Mouse (Mus musculus) spleen, postnatal 36 days (tissue): ENCODE data around the gene Mecom.
"Not testable (repeated sequence)": the region's sequence is repeated elsewhere in the genome, so short reads cannot be mapped to it uniquely, and the experiment has no call there.

Experiments used
- DNase-seq, 2 experiments: peaks; one replicate each; pipeline ENCODE4 v3.0.0; 2022; ENCODE audit warnings: low spot score in 2 of 2, mixed read lengths in 1 of 2

Mecom gene

DNA sequence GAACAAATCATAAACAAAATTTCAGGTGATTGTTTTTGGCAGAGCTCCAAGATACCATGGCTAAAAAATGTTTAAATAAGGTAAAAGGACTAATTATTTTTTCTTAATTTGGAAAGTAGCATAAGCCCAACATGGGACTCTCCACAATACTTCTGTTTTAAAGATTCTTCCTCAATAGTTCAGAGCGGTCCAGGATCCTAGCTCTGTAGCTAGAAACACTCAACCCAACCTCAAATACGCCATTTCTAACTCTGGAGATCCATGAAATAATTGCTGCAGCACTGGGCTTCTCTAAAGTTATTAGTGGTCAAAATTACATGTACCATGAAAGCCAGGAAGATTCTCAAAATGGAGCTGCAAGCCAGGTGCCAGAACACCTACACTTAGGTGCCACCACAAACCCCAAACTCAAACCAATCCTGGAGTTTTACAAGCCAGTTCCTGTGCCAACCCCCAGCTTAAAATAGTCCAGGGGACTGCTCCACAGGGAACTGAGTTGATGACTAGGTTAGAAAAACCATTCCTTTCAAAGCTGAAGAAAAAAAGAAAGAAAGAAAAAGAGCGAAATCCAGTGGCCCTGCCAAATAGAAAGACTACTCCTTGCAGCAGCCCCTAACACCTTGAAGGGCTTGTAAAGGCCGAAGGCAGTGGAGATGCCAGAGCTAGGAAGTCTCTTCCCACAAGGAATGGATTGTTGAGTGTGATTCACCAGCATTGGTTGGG, 102.4 kb downstream of the Mecom start:
- no peak for DNase-seq

DNA sequence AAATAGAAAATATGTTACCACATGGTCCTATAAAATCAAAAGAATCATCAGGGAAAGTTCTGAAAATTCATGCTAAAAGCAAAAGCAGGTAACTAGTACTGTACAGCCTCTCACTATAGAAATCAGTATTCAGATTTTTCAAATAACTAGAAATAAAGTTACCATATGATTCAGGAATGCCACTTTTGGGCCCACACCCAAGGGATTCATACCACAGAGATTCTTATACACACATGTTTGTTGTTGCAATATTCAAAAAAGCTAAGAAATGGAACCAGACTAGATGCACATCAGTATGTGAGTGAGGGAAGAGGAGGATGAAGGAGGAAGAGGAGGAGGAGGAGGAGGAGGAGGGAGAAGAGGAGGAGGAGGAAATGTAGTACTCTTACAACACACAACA, 106.2 kb downstream of the Mecom start:
- no peak for DNase-seq

DNA sequence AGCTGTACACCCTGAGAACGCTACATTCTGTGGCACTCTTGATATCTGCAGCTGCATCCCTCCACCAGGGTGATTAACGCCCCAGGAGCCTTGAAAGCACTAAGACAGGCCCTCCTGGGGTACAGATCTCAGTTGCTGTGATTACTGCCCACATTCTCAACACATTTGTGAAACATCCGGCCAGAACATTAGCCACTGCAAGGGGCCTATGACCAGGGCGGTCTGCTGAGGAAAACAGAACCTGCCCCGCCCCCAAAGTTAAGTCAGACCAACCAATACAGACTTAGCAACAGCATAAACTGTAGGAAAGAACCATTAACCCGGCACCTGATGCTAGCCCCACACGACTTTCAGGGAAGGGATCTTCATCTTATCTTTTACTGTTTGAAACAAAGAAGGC, 109.8 kb downstream of the Mecom start:
- no peak for DNase-seq

DNA sequence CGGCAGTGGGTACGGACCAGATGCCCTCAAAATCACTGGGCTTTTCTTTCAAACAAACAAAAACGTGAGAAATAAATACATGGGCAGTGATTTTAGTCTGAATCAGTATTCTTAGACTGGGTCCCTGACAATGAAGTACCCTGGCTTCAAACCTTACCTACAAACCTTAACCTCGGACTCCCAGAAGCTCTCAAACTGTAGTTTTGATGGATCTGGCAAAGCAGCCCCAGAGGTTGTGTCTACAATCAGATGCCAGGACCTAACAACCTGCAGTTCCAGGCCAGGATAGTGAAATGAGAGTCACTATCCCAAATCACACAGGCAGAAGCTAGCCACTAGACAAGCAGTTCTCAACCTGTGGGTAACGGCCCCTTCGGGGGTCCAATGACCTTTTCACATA, 111.2 kb downstream of the Mecom start:
- DNase-seq, result no peak

DNA sequence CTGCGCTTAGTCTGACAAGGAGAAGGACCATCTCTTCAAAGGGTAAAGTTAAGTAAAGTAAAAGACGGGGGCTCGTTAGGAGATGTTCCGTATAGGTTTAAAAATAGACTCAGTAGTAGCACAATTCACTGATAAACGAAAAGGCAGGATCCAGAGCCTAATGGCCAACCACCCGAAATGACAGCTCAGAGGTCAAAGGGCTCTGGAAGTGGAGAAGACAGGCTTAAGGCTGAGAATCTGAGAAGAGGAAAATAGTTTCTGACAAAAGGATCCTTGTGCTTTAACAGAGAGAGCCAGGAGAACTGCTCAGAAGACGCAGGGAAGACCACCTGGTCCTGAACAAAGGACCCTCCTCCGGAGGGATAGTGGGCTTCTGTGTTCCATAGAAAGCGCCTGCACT, 111.7 kb downstream of the Mecom start:
- no peak for DNase-seq

DNA sequence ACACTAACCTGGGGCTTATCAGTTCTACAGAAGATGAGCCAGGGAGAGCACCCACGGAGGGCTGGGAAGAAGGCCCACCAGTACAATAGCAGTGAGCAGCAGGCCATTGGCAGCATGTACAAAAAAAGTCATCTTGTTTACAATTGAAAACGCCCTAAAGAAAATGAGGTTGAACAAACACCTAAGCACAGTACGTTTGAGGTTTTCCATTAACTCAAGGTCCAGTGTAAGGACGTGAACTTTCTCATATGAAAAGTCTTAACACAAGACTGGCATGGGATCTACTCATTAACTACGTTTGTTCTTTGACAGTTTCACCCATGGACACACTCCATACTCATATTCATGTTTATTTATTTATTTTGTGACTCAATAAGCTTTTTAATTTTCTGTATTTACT, 118.9 kb downstream of the Mecom start:
- DNase-seq, result no peak

DNA sequence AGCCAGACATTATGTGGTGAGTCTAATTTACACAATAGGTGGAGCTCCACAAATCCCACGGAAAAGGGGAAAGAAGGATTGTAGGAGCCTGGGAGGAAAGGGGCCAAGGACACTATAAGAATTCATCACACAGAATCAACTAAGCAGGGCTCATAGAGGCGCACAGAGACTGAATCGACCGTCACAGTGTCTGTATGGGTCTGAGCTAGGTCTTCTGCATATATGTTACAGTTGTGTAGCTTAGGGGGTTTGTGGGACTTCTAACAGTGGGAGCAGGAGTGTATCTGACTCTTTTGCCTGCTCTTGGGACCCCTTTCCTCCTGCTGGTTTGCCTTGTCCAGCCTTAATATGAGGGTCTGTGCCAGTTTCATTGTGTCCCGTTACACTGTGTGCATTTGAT, 123.8 kb downstream of the Mecom start:
- no peak for DNase-seq

DNA sequence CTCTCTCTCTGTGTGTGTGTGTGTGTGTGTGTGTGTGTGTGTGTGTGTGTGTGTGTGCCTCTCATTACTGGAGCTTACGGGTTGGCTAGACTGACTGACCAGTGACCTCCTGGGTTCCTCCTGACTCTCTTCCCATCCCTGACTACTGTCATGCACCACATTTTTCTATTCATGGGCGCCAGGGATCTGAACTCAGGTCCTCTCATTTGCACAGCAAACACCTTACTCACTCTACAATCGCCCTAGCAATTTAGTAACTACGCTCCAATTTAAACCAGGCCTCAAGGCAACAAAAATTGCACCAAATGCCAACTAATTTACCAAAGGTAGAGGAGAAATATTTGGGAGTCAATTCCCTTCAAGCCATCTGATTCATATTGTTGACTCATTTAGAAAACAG, 125.9 kb downstream of the Mecom start:
- not testable (repeated sequence) for DNase-seq

DNA sequence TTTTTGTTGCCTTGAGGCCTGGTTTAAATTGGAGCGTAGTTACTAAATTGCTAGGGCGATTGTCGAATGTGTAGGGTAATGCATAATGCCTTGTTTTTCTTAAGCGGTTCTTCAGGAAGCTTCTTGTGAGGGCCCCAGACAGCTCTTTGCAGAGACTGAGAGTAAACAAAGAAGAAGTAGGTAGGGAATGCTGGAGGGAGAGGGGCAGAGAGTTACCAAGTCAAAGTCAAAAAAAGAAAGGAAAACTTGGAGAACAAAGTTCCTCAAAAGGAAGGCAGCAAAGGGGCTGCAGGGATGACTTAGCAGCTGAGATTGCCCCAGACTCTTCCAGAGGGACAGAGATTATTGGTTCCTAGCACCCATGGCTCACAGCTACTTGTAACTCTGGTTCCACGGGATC, 126.9 kb downstream of the Mecom start:
- DNase-seq, result no peak

DNA sequence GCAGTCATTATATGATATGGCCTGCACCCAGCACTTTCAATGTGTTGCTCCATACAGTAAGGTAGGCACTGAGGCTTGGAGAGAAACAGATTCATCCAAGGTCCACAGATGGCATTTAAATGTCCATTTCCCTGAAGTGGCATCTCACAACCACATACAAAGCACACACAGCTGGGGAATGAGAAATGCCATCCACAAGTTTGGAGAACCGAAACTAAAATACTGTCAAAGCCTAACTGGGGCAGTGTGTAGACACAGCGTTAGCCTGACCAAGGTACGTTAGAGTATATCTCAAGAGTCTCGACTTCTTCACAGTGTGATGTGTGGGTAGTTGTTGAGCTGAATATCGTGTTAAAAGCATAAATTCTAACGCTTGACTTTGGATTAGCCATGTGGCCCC, 133.6 kb downstream of the Mecom start:
- DNase-seq, result no peak

DNA sequence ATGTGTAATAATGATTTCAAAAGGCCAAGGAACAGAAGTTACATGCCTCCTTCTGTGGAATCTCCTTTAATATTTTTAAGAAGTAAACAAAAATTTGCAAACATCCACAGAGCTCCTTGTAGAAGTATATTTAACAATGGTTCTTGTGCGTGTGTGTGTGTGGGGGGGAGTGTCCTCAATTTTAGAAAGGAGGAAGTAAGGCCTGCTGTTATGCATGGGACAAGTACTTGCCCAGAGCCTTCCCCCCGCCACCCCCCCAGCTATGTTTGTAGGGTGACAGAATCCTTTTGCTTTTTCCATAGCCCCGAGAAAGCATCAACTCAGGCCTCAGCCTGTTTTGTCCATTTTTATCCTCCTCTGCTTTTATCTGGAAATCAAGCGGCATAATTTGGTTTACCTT, 137.0 kb downstream of the Mecom start:
- DNase-seq, result no peak

DNA sequence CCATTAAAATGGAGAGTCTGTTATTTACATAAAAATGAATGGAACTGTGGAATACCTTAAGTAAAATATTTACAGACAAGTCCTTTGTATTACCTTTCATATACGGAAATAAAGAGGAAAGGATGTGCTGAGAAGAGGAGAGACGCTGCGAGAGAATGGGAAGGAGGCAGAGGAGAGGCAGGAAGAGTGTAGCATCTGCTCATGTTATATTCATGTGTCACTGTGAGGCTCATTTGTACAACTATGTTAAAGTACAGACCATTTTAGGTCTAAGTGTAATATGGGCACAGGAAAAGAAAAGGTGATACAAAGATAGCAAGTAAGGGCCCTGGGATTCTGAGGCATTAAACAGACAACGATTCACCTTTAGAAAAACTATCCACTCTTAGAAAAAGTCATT, 143.0 kb downstream of the Mecom start:
- DNase-seq, result no peak

DNA sequence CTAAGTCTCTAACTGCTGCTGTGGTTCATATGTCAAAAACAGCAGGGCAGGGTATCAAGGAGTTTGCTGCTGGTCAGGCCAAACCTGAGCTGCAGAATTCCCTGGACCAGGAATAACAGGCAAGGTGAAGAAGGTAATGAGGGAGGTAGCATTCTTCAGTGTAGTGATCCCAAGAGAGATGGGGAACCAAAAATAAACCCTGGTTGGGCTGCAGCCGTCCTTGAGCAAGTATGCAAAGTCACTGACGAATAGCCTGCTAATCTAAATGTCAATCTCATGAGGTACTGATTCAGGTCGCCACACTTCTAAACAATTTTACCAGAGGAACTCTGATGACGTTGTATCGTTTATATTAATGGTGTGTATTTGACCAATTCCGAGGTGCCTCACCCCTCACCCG, 148.9 kb downstream of the Mecom start:
- DNase-seq, result no peak

DNA sequence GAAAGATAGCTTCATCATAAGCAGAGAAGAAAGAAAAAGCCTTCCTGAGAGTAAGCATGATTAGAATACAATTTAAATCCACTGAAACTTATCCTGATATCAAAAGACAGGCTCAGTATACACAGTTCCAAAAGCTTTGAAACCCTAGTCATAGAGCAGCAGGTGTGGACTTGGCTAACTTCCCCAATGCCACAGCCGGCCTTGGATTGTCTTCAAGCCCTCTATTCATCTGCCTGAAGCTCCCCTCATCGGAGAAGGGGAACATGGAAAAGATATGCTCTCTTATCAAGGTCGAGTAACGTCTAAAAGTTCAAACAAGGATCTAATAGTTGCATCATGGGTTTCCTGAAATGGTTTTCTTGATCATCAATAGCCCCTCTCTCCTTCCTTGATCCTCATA, 152.9 kb downstream of the Mecom start:
- no peak for DNase-seq

DNA sequence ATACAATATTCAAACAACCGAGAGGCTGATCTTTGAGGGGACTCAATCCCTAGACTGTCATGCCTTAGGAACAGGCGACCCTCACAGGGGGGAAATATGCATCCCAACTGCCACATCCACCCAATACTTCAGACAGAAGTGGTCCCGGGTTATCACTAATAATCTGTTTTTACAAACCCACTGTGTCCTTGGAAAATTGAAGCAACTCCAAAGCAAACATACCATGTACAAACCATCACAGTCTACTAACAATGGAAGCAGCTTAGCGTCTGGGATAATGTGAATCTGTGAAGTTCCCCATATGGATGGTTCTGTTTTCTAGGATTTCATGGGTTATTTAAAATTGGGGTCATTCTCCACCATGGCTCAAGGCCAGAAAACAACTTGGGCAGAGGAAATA, 155.1 kb downstream of the Mecom start:
- no peak for DNase-seq

DNA sequence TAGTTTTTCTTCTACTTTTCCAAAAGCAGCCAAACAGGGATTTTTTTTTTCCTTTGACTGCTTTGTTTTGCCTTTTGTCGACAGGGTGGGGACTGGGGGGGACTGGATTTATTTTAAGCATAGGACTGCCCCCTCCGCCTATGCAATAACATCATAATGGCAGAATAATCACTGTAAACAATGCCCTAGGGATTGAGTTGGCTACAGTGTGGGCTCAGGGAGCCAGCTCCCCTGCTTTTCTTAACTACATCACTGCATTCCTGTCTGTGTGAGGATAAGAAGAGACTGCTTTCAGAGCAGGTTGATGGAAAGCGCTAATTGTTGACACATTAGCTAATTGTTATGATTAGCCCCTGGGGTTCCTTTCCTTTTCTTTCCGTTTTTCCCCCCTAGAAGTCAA, 155.6 kb downstream of the Mecom start:
- DNase-seq, result no peak

DNA sequence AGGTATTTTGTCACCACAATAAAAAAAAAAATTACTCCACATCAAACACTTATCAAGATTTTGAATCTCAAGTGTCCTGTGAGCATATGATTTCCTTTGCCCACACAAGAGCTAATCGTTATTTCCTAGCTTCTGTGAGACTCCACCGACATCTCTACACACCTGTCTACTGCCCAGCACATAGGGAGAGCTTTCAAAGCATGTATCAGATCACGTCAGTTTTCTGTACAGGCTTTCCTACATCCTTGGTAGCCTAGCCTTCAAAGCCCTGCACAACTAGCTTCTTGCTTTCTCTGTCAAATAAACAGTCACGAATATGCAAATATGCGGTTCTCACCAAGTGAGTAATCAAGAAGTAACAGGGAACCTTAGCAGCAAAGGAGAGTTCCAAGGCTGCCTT, 157.5 kb downstream of the Mecom start:
- DNase-seq, result no peak

DNA sequence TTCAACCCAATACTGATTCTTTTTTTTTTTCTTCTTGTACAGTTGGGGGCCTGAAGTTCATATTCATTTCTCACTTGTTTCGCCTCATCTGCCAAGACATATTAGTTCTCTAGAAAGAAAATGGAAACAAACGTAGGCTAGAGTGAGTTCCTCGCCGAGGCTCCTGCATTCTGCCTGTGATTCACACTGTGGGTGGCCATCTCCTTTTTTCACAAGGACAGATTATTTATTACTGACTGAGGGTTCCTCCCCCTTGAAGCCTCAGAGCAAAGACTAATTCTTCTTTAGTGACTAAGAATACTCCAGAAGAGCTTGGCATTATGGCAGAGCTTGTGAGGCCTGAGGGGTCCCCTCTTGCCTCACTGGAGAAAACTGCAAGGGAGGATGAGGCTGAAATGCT, 167.5 kb downstream of the Mecom start:
- DNase-seq, result no peak

DNA sequence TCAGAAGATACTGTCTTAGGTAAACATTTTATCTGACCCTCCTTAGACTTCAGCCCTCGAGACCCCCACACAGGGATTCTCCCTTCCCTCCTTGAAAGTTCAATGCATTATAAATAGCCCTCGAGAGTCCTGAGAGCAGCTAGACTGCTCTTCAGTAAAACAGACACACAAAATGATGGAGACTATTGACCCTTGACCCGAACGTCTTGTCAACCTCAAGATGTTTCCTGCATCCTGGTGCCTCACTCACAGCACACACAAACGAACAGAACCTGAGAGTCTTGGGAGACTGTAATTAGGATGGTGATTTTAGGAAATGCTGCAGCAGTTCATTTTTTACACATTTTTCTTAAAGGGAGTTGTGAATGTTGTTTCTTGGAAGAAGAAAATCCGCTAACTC, 168.5 kb downstream of the Mecom start:
- DNase-seq, result no peak

DNA sequence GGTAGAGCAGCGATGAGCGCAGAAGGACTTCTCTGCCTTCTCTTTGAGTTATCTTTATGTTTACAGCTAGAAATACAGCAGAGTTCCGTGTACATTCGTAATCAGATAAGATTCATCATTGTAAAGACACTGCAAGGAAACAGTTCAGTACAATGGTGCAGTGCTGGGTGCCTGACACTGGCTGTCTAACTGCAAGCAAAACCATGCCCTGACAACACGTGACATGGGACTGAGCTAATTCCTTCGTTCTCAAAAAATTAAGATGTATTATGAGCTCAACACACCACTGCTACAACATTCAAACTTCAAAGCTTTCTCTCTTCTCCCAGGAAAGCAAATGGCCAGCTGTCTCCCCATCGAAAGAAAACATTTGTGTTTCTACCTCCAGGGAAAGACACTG, 176.3 kb downstream of the Mecom start:
- no peak for DNase-seq

DNA sequence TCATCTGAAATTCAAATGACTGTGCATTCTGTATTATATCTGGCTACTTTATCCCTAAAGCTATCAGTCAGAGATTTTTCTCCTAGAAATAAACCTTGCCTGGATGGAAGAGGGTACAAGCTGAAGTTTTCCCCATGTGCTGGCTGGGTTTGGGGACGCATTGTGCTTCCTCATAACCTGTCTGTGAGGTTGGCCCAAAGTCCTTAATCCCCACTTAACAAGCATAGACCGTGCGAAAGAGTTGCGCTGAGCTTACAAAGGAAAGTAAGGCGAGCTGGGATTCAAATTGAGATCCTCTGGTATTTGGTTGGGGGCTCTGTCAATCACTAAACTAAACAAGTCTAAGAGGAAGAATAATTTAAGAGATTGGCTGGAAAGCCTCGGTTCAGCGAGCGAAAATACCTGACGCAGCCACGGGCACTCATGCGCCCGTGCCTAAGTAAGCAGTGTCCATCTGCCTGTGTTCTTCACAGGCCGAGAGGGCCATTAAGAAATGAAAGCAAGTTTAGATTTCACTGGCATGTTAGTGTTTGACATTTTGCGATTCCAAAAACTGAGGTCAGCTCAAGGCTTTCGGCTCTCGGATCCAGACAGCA, 176.8 kb downstream of the Mecom start:
- DNase-seq, result no peak

DNA sequence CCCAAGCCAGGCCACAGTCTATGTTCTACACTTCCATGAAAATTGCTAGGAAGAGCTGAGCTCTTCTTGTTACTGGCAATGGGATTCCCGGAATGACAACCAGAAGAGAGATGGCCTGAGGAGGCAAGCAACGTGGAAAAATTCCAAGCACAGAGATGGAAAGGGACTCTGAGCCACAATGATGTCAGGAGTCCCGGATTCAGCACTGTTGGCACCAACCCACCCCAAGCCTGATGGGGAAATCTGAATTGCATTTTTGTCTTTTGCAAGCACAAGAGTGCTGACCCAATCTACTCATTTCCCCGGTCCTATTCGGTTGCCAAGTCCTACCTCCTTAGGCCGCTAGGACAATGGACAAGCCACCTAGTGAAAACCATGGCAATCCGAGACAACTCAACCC, 181.2 kb downstream of the Mecom start:
- DNase-seq, result no peak

DNA sequence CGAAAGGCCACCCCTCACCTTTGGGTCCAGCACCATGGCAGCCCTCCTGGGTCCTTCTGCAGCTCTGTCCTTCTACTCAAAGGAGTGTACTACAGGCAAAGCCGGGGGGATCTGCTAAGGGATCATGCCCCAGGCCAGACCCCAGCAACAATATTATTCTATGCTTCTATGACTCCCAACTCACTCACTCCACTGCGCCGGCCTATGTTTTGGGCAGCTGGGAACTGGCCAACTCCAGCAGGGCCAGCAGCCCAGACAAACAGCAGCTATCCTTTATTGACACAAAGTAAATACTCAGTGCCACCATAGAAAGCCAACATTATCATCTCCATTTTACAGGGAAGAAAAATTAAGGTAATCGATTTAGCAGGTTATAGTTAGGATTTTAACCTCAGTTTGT, 186.6 kb downstream of the Mecom start:
- DNase-seq, result no peak
